Mouse (Mus musculus) testis, postnatal 14 days (tissue): ENCODE data around the gene Snap47.
"Not testable (repeated sequence)": the region's sequence is repeated elsewhere in the genome, so short reads cannot be mapped to it uniquely, and the experiment has no call there.

Source experiments
- DNase-seq: peaks from one replicate; pipeline ENCODE4 v3.0.0; 2021; ENCODE audit warnings: low spot score

Gene Snap47

GRCm38 (mm10) chr11:59367955-59368354, 83.0 kb downstream of the Snap47 start:
- not testable (repeated sequence) for DNase-seq

- DNase-seq, result no peak
Measured at GRCm38 (mm10) chr11:59366633-59367032, 84.4 kb downstream of the Snap47 start.

- DNase-seq, result no peak
Measured at GRCm38 (mm10) chr11:59366031-59366430, 85.0 kb downstream of the Snap47 start.

DNA sequence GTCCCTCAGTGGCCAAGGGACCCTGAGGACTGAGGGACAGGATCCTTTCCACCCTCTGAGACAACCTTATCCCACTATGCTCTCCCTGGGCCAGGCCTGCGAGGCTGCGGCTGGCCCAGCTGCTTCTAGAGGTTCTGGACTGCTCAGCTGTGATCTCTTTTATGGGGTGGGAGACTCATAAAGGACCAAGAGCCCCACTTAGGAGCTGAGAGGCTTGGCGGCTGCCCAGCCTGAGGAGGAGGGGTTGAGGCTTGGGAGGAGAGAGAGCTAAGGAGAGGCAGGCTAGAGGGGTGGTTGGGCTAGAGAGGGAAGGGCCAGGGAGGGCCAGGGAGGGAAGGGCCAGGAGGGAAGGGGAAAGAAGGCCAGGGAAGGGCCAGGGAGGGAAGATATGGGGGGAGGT, 86.6 kb downstream of the Snap47 start:
- DNase-seq, result no peak

DNA sequence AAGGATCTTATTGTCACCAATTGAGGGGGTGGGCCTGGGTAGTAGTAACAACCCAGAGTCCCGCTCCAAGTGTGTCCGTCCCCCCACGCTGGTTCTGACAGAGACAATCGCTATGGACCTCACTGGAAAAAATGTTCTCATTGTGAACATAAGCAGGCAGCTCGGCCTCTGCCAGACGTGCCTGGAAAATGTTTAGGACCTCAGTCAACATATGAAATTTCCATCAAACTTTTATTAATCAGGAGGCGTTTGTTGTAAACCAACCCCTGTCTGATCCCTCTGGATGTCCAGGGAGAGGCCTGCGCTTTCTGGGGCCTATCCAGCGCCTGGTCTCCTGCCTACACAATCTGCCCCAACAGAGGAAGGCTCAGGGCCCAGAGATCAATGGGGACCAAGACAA, 87.0 kb downstream of the Snap47 start:
- DNase-seq, result no peak

DNA sequence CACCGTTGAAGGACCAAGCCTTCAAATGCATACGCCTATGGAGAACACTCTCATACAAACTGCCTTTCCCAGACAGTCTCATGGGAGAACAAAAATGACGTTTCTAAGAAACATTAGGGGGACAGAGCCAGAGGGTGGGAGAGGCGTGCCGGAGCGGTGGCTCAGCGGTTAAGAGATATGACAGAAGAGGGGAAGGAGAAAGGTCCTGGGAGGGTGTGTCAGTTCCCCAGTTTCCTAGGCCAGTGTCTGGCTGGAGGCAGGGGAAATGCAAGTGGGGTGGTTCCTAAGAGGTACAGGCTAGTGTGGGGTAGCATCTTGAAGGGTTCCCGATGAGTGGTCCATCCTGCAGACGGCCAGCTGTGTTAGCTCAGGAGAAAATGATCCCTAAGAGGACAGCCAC, 89.7 kb downstream of the Snap47 start:
- DNase-seq, result no peak
